Mouse (Mus musculus) heart, adult 9 months (tissue): ENCODE measurements at regions not wholly inside any gene's neighbourhood (a gene's known extent, or its start where the extent isn't known, plus 50 kb on each side); places are given as distances from the start of the nearest gene placed in this dataset.

Experiments used
- DNase-seq, 2 experiments: peaks; one replicate each; pipeline ENCODE4 v3.0.0; 2022; ENCODE audit warnings: low spot score in 2 of 2

GRCm38 (mm10) chr2:110426881-110427280, 63.9 kb upstream of the Fibin start:
- DNase-seq, result peak; percentile 50 to 51

GRCm38 (mm10) chr2:110452694-110453093, 89.7 kb upstream of the Fibin start:
- DNase-seq, result no peak

GRCm38 (mm10) chr2:110472307-110472995, 109.5 kb upstream of the Fibin start:
- no peak for DNase-seq

- DNase-seq, result no peak
Measured at GRCm38 (mm10) chr2:110476591-110476990, 113.6 kb upstream of the Fibin start.

GRCm38 (mm10) chr2:110481327-110481726, 115.8 kb upstream of the Slc5a12 start:
- DNase-seq, result no peak

- DNase-seq, result no peak
Measured at GRCm38 (mm10) chr2:110486201-110486600, 110.9 kb upstream of the Slc5a12 start.

- peak; percentile 4 to 13 for DNase-seq
Measured at GRCm38 (mm10) chr2:110486724-110487123, 110.4 kb upstream of the Slc5a12 start.

GRCm38 (mm10) chr2:110487950-110488349, 109.1 kb upstream of the Slc5a12 start:
- DNase-seq, result peak in 1 of 2 experiments; percentile 19

GRCm38 (mm10) chr2:110501786-110502185, 95.3 kb upstream of the Slc5a12 start:
- no peak for DNase-seq

GRCm38 (mm10) chr2:110508162-110508748, 88.8 kb upstream of the Slc5a12 start:
- no peak for DNase-seq

- DNase-seq, result peak; percentile 1 to 11
Measured at GRCm38 (mm10) chr2:110523173-110523803, 73.8 kb upstream of the Slc5a12 start.

- DNase-seq, result no peak
Measured at GRCm38 (mm10) chr2:110528191-110528590, 68.9 kb upstream of the Slc5a12 start.

- DNase-seq, result no peak
Measured at GRCm38 (mm10) chr2:110540140-110540539, 57.0 kb upstream of the Slc5a12 start.

- no peak for DNase-seq
Measured at GRCm38 (mm10) chr2:110540570-110541357, 56.3 kb upstream of the Slc5a12 start.

- no peak for DNase-seq
Measured at GRCm38 (mm10) chr2:110541358-110541737, 55.8 kb upstream of the Slc5a12 start.
